Mouse (Mus musculus) bone marrow, adult 2 months (tissue): ENCODE results near the gene Car11. TPM values are rescaled to one million over a fixed set of nuclear protein-coding genes. Genes with fewer than 3 reads are reported as not detected.
A peak's percentile ranks its signal among the peaks of the same experiment; 100 is the strongest.

ENCODE experiments used
- H3K27ac ChIP-seq: fragments of 200-500 bp; 2 replicates; pipeline ENCODE4 v1.5.1; 2012; ENCODE audit warnings: low read depth, mild to moderate bottlenecking, control low read depth, inconsistent platforms, low read length; ENCODE audit not compliant: control insufficient read depth, poor library complexity, insufficient read depth
- H3K4me1 ChIP-seq: fragments of 200-500 bp; 2 replicates; pipeline ENCODE4 v1.6.1; 2011; ENCODE audit warnings: low read length; ENCODE audit not compliant: control insufficient read depth, insufficient read depth
- H3K4me3 ChIP-seq: fragments of 200-500 bp; replicated peaks from 2 replicates; pipeline ENCODE3; 2011; ENCODE audit warnings: mild to moderate bottlenecking, low read depth, low read length, control low read depth; ENCODE audit not compliant: control insufficient read depth
- CTCF ChIP-seq: fragments of 200-500 bp; IDR thresholded peaks from 2 replicates; pipeline ENCODE4 v1.5.1; 2011; ENCODE audit warnings: low read length, control low read depth; ENCODE audit not compliant: control insufficient read depth, insufficient read depth
- POLR2A ChIP-seq: fragments of 200-500 bp; IDR thresholded peaks from 2 replicates; pipeline ENCODE4 v1.6.1; 2011; ENCODE audit warnings: low read depth, mild to moderate bottlenecking, control low read depth, low read length, borderline replicate concordance; ENCODE audit not compliant: control insufficient read depth
- WGBS: fragments of 180-500 bp; shearing (Covaris S2); methylation state at CpG from one replicate; pipeline ENCODE4 v1.1.7; 2018; 5-methylcytosine and 5-hydroxymethylcytosine counted together
- polyA plus RNA-seq: library from polyadenylated mRNA; stranded (reverse); fragments of >200 nt; gene quantifications from 2 replicates; pipeline ENCODE4 v1.2.4, GENCODE M21; 2011; ENCODE audit warnings: low replicate concordance; ENCODE audit not compliant: missing spikeins, insufficient read depth, insufficient read length

Gene Car11
- polyA plus RNA-seq, 1 experiment: 4.4 TPM

- 2% methylated on average over 20 of the region's 20 CpGs for WGBS
- Histone ChIP-seq H3K27ac (no peak overlapping the region), H3K4me1 (no peaks in the 10 kb centered on the region; the same call in 1 of the 2 replicates), H3K4me3 (no peak overlapping the region)
- TF ChIP-seq CTCF: no peak
Observed at GRCm38 (mm10) chr7:45700301-45701015, 815 bp downstream of the Car11 start.

GRCm38 (mm10) chr7:45701072-45701471 is 1.4 kb downstream of the Car11 start:
- Histone ChIP-seq H3K4me3 (no peak overlapping the region), H3K4me1 (no peaks in the 10 kb centered on the region; the same call in 1 of the 2 replicates), H3K27ac (no peak overlapping the region)
- WGBS: 52% methylated on average over 11 of the region's 11 CpGs
- no peak for TF ChIP-seq CTCF
- TF ChIP-seq POLR2A: no peak

DNA sequence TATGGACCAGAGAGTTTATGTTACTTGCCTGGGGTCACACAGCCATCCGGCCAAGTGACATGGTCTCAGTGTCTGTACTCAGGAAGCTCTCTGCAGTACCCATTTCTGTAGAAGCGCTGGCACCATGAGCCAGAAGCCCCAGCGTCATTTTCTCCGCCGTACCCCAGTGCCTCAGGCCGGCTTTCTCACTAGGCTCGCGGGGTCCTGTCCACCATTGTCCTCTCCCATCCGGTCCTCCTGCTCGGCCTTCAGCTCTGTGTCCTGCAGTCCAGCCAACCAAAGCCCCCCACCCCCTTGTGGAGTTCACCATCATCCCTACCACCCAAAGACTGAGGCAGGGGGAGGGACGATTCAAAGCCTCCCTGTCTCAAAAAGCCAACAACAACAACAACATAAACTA is 2.0 kb downstream of the Car11 start:
- Histone ChIP-seq H3K4me3 (no peak overlapping the region), H3K4me1 (no peaks in the 10 kb centered on the region; the same call in 1 of the 2 replicates), H3K27ac (no peak overlapping the region)
- 88% methylated on average over 11 of the region's 11 CpGs for WGBS
- TF ChIP-seq CTCF (no peak), POLR2A (no peak)

GRCm38 (mm10) chr7:45702316-45702715 is 2.7 kb downstream of the Car11 start:
- TF ChIP-seq CTCF (no peak), POLR2A (no peak)
- 86% methylated on average over 11 of the region's 11 CpGs for WGBS
- Histone ChIP-seq H3K27ac (no peak overlapping the region), H3K4me1 (peaks cover 2% of the 10 kb centered on the region; the same call in 1 of the 2 replicates), H3K4me3 (no peak overlapping the region)

DNA sequence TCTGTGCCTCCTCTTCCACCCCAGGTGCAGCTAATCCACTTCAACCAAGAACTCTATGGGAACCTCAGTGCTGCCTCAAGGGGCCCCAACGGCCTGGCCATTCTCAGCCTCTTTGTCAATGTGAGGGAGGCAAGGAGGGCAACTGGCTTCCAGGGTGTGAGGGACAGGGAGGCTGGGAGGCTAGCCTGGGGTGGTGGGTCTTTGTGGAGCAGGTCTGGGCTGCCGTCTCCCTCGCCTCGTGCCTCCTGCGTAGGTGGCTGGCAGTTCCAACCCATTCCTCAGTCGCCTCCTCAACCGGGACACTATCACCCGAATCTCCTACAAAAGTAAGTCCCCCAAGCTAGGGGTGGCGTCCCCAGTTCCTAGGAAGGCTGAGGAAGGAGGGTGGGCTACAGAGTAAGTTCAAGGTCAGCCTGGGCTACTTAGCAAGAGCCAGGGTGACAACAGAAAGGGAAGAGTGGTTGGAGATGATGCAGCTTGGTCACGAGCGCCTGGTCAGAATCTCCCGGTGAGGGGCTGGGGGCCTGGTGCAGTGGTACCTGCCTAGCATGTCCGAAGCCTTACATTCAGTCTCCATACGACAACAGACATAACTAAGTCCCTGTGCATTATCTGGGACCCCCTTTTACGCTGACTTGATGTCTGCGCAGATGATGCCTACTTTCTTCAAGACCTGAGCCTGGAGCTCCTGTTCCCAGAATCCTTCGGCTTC is 3.3 kb downstream of the Car11 start:
- no peak for TF ChIP-seq CTCF
- no peak for TF ChIP-seq POLR2A
- Histone ChIP-seq H3K27ac (no peak overlapping the region), H3K4me1 (peaks cover 2% of the 10 kb centered on the region; the same call in 1 of the 2 replicates), H3K4me3 (no peak overlapping the region)
- 89% methylated on average over 17 of the region's 17 CpGs for WGBS

DNA sequence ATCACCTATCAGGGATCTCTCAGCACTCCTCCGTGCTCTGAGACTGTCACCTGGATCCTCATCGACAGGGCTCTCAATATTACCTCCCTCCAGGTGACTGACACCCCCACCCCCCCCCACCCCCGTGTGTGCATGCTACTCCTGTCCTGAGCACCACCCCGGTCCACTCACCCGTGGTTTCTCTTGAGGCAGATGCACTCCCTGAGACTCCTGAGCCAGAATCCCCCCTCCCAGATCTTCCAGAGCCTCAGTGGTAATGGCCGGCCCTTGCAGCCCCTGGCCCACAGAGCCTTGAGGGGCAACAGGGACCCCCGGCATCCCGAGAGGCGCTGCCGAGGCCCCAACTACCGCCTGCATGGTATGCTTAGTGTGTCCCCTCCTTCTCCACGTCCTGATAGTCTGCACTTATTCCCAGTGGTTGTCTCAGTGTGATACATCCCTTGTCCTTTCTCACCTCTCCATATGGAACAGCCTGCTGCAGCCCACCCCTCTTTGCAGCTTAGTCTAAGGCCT is 3.9 kb downstream of the Car11 start:
- H3K4me3 ChIP-seq: no peak overlapping the region

GRCm38 (mm10) chr7:45704046-45704559 is 4.5 kb downstream of the Car11 start:
- Histone ChIP-seq H3K27ac (peak overlapping the region; percentile 35; the same call in 1 of the 2 replicates), H3K4me1 (peaks cover 10% of the 10 kb centered on the region), H3K4me3 (peak overlapping the region; percentile 10)
- TF ChIP-seq CTCF (no peak), POLR2A (no peak)
- WGBS: 1% methylated on average over 13 of the region's 13 CpGs

More for the DNA sequence above, 3.9 kb downstream of the Car11 start:
- TF ChIP-seq POLR2A (no peak), CTCF (no peak)
- Histone ChIP-seq H3K27ac (no peak overlapping the region), H3K4me1 (peaks cover 8% of the 10 kb centered on the region)
- WGBS: 44% methylated on average over 12 of the region's 12 CpGs

GRCm38 (mm10) chr7:45704730-45705442 is 5.2 kb downstream of the Car11 start, which contains the start of gene Dbp:
TSS of gene Dbp (plus strand) at chr7:45705088.
- peaks cover 11% of the 10 kb centered on the region for H3K4me1 ChIP-seq
- TF ChIP-seq POLR2A (no peak), CTCF (no peak)
- WGBS: under 1% methylated on average over 36 of the region's 36 CpGs
- H3K27ac ChIP-seq: peak within 1 kb of the TSS; percentile 48
- peak within 1 kb of the TSS; percentile 60 for H3K4me3 ChIP-seq
